Mouse (Mus musculus): ENCODE measurements at regions not wholly inside any gene's neighbourhood (a gene's known extent, or its start where the extent isn't known, plus 50 kb on each side); places are given as distances from the start of the nearest gene placed in this dataset.

- DNase-seq (ENCODE audit: low spot score) = no peak
Observed at GRCm38 (mm10) chr9:101446316-101446715, 194.7 kb upstream of the Ppp2r3a start.

- no peak for DNase-seq (ENCODE audit: low spot score)
Observed at GRCm38 (mm10) chr9:101445764-101446163, 194.2 kb upstream of the Ppp2r3a start.

GRCm38 (mm10) chr9:101445293-101445692 lies 193.7 kb upstream of the Ppp2r3a start:
- no peak for DNase-seq (ENCODE audit: low spot score)

GRCm38 (mm10) chr9:101439856-101440255 lies 188.3 kb upstream of the Ppp2r3a start:
- no peak for DNase-seq (ENCODE audit: low spot score)

- DNase-seq (ENCODE audit: low spot score) = no peak
Observed at GRCm38 (mm10) chr9:101438564-101439180, 187.1 kb upstream of the Ppp2r3a start.

- no peak for DNase-seq (ENCODE audit: low spot score)
Observed at GRCm38 (mm10) chr9:101424974-101425670, 173.5 kb upstream of the Ppp2r3a start.

DNA sequence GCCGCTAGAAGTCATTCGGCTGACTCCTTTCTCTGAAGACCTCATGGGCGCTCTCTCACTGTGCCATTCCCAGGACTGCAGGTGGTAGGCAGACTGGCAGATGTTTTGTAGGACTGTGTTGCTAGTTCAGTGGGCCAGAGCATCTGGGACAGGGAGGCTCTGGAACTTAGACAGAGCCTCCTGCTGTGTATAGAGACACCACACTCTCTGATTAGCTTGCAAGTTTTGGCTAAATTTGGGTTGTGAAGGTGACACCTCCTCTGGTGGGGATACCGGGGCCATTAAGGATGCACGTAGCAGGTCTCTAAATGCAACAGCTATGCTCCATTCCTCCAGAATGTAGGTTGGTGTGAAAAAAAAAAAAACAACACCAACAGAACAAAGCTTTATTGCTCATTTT lies 171.4 kb upstream of the Ppp2r3a start:
- DNase-seq (ENCODE audit: low spot score) = no peak

DNA sequence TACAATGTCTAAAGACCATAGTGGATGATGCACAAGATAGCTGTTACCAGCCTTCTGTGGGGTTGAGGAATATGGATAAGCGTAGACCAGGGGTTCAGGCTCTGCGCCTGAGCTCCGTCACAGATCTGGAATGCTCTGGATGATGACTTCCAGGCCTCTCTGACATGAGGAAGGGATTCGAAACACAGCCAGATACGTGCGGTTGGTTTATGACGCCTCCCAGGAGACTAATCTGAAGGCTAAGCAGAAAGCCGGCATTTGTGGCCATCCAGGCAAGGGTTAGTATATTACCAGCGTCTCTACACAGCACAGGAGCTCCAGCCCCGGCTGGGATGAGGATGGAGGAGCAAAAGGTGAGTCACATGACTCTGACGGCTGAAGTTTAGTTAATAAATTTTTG lies 170.4 kb upstream of the Ppp2r3a start:
- DNase-seq (ENCODE audit: low spot score) = peak; percentile 34

- no peak for DNase-seq (ENCODE audit: low spot score)
Observed at GRCm38 (mm10) chr9:101421136-101421535, 169.5 kb upstream of the Ppp2r3a start.

DNA sequence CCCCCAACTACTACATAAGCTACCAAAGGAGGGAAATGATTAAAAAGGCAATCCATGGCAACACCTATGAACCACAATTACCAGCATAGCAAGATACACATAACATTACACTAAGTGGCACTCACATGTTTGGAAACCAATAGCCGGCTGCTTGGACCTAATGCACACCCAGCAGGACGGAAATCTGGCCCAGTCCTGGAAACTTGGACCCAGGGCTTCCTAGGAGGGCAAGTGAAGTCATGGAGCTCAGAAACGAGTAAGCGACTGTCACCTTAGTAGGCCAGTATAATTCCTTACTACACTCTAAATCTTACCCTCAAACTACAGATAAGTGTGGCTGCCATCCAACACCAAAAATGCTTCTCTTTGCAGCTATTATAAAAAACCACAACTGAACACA lies 168.6 kb upstream of the Ppp2r3a start:
- DNase-seq (ENCODE audit: low spot score) = no peak

DNA sequence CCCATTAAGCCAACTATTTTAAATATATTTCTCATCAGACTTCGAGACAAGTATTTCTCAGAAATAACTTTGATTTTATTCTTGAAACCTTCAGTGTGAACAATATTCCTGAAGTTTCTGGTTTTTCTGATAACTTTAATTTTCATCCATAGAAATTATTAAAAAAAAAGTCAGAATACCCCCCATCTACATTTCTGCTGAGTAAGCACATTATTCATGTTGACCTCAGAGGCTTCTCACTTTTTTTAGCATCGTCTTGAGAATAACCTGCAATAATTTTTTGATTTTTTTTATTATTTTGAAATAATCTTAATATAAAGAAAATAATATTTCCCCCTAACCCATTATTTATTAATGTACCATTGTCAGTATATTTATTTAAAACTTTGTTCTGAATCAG lies 166.1 kb upstream of the Ppp2r3a start:
- DNase-seq (ENCODE audit: low spot score) = no peak

GRCm38 (mm10) chr9:101416321-101416720 lies 164.7 kb upstream of the Ppp2r3a start:
- no peak for DNase-seq (ENCODE audit: low spot score)

- no peak for DNase-seq (ENCODE audit: low spot score)
Observed at GRCm38 (mm10) chr9:101413071-101413633, 161.6 kb upstream of the Ppp2r3a start.

- no peak for DNase-seq (ENCODE audit: low spot score)
Observed at GRCm38 (mm10) chr9:101411951-101412350, 160.4 kb upstream of the Ppp2r3a start.

GRCm38 (mm10) chr9:101411532-101411880 lies 159.9 kb upstream of the Ppp2r3a start:
- DNase-seq (ENCODE audit: low spot score) = no peak

GRCm38 (mm10) chr9:101410783-101411531 lies 159.4 kb upstream of the Ppp2r3a start:
- DNase-seq (ENCODE audit: low spot score) = no peak

GRCm38 (mm10) chr9:101410348-101410747 lies 158.8 kb upstream of the Ppp2r3a start:
- DNase-seq (ENCODE audit: low spot score) = no peak

GRCm38 (mm10) chr9:101408116-101408515 lies 156.5 kb upstream of the Ppp2r3a start:
- DNase-seq (ENCODE audit: low spot score) = no peak

- DNase-seq (ENCODE audit: low spot score) = no peak
Observed at GRCm38 (mm10) chr9:101407141-101407540, 155.5 kb upstream of the Ppp2r3a start.

- no peak for DNase-seq (ENCODE audit: low spot score)
Observed at GRCm38 (mm10) chr9:101404441-101405081, 153.0 kb upstream of the Ppp2r3a start.

DNA sequence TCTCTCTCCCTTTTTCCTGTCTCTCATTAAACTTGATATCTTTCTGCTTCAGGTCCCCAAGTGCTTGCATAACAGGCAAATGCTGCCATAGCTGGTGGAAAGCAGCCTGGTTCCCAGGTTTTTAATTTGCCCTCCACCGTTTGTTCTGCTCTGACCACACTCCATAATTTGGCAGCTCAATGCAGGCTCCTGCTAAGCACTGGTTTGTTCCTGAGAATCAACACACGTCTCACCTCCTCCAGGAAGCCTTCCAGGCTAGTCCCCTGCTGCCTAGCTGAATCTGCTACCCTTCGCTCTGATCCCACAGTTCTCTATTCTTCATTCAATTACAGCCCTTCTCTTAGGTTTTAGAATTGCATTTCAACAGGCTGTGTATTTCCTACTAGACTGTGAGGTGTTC lies 152.4 kb upstream of the Ppp2r3a start:
- no peak for DNase-seq (ENCODE audit: low spot score)

DNA sequence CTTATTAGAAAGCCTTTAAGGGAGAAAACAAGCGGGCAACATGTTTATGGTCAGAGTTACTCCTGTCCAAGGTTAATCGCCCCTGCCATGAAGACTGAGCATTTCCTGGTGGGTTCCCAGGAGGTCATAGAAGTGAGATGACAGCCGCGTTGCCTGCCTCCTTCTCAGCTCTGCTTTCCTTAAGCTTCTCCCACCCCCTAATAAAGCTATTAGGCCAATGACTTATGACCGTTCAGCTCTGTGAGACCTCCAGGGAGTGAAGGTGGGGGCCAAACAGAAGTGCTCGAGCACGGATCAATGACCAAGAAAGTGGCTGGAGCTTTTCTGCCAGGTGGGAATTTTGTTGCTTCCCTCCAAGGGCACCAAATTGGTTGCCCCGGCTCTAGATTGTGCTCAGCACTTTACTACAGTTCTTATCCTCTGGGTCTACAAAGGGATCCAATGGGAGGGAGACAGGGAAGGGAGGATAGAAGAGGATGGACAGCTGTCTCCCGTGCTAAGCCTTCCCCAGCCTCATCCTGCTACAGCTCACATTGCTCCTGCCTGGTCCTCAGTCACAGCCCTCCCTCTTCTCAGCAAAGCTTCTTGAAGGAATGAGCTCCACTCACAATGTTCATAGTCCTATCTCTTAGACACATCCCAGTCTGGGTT lies 151.1 kb upstream of the Ppp2r3a start:
- no peak for DNase-seq (ENCODE audit: low spot score)
